Mouse (Mus musculus) frontal cortex, postnatal 25 days (tissue): ENCODE measurements around the gene Cym.

Experiments
- DNase-seq, 2 experiments: peaks; one replicate each; pipeline ENCODE4 v3.0.0; 2022; ENCODE audit warnings: low spot score in 2 of 2

Cym gene

GRCm38 (mm10) chr3:107169552-107169951 is 52.0 kb downstream of the Cym start:
- no peak for DNase-seq

GRCm38 (mm10) chr3:107162741-107163140 is 58.8 kb downstream of the Cym start:
- DNase-seq: no peak
